Mouse (Mus musculus): Measurements from ENCODE around the gene Ccr9.

- TF ChIP-seq CTCF (IDR thresholded peaks at IDR 0.05 in 2 of 3, conservative IDR thresholded peaks at IDR 0.05 in 1 of 3; ENCODE audit: control insufficient read depth in 1 of 3, insufficient read depth in 1 of 3, low read depth in 2 of 3, low read length in 3 of 3, poor library complexity in 1 of 3, severe bottlenecking in 1 of 3), result no peak
- TF ChIP-seq POLR2AphosphoS5 (IDR thresholded peaks at IDR 0.05; ENCODE audit: borderline replicate concordance, low read depth, low read length), result no peak
- no peak for TF ChIP-seq ZC3H11A (IDR thresholded peaks at IDR 0.05; ENCODE audit: low read depth, low read length)
- TF ChIP-seq SIN3A (IDR thresholded peaks at IDR 0.05; ENCODE audit: low read length), result no peak
- no peak for TF ChIP-seq MAX (IDR thresholded peaks at IDR 0.05; ENCODE audit: low read length)
- TF ChIP-seq ETS1 (IDR thresholded peaks at IDR 0.05; ENCODE audit: low read depth, low read length), result no peak
- TF ChIP-seq GABPA (IDR thresholded peaks at IDR 0.05; ENCODE audit: low read depth, low read length), result no peak
- TF ChIP-seq POLR2A (IDR thresholded peaks at IDR 0.05; ENCODE audit: control insufficient read depth in 1 of 2, insufficient read depth in 1 of 2, low read depth in 1 of 2, low read length in 2 of 2, poor library complexity in 1 of 2), result no peak
- TF ChIP-seq EP300 (IDR thresholded peaks at IDR 0.05; ENCODE audit: low read depth in 1 of 2, low read length in 2 of 2), result no peak
- TF ChIP-seq JUND (IDR thresholded peaks at IDR 0.05; ENCODE audit: low read depth, low read length), result no peak
Observed at GRCm38 (mm10) chr9:123758156-123758555, 79.9 kb downstream of the Ccr9 start.
